Mouse (Mus musculus) c-Kit-positive CD71-negative TER-119-negative erythroid progenitor cells, embryonic 14.5 days (primary cell): ENCODE measurements at regions not wholly inside any gene's neighbourhood (a gene's known extent, or its start where the extent isn't known, plus 50 kb on each side); places are given as distances from the start of the nearest gene placed in this dataset.

Experiments
- DNase-seq: peaks from one replicate; pipeline ENCODE4 v3.0.0-alpha.2; 2013; ENCODE audit warnings: low read depth

GRCm38 (mm10) chr2:50694849-50695248, 398.2 kb upstream of the Mmadhc start:
- no peak for DNase-seq

GRCm38 (mm10) chr2:50693784-50694350, 397.3 kb upstream of the Mmadhc start:
- DNase-seq, result no peak

- no peak for DNase-seq
Observed at GRCm38 (mm10) chr2:50690120-50691103, 393.8 kb upstream of the Mmadhc start.

- DNase-seq, result no peak
Observed at GRCm38 (mm10) chr2:50687672-50688151, 391.1 kb upstream of the Mmadhc start.

- DNase-seq, result no peak
Observed at GRCm38 (mm10) chr2:50687222-50687621, 390.6 kb upstream of the Mmadhc start.

- no peak for DNase-seq
Observed at GRCm38 (mm10) chr2:50677456-50677855, 380.9 kb upstream of the Mmadhc start.

- DNase-seq, result no peak
Observed at GRCm38 (mm10) chr2:50675736-50676550, 379.3 kb upstream of the Mmadhc start.

GRCm38 (mm10) chr2:50674856-50675175, 378.2 kb upstream of the Mmadhc start:
- no peak for DNase-seq

- no peak for DNase-seq
Observed at GRCm38 (mm10) chr2:50674151-50674855, 377.7 kb upstream of the Mmadhc start.

GRCm38 (mm10) chr2:50669297-50669696, 372.7 kb upstream of the Mmadhc start:
- DNase-seq, result no peak

GRCm38 (mm10) chr2:50668789-50669188, 372.2 kb upstream of the Mmadhc start:
- no peak for DNase-seq

- DNase-seq, result no peak
Observed at GRCm38 (mm10) chr2:50667180-50667579, 370.6 kb upstream of the Mmadhc start.

GRCm38 (mm10) chr2:50662504-50662903, 365.9 kb upstream of the Mmadhc start:
- DNase-seq, result no peak

- DNase-seq, result no peak
Observed at GRCm38 (mm10) chr2:50660000-50660399, 363.4 kb upstream of the Mmadhc start.

GRCm38 (mm10) chr2:50657826-50658225, 361.2 kb upstream of the Mmadhc start:
- no peak for DNase-seq

- no peak for DNase-seq
Observed at GRCm38 (mm10) chr2:50656351-50656750, 359.8 kb upstream of the Mmadhc start.

- DNase-seq, result no peak
Observed at GRCm38 (mm10) chr2:50654953-50655324, 358.3 kb upstream of the Mmadhc start.

GRCm38 (mm10) chr2:50654221-50654952, 357.8 kb upstream of the Mmadhc start:
- no peak for DNase-seq

GRCm38 (mm10) chr2:50653121-50653615, 356.6 kb upstream of the Mmadhc start:
- no peak for DNase-seq

- DNase-seq, result no peak
Observed at GRCm38 (mm10) chr2:50649656-50650055, 353.1 kb upstream of the Mmadhc start.

GRCm38 (mm10) chr2:50643219-50643618, 346.6 kb upstream of the Mmadhc start:
- DNase-seq, result no peak
